Mouse (Mus musculus): Measurements from ENCODE around the gene Nsun3. TPM values are rescaled to one million over a fixed set of nuclear protein-coding genes. Genes with fewer than 3 reads are reported as not detected.

The Nsun3 gene
- 23.6 and 25.5 TPM in 2 replicates for total RNA-seq (2017)

DNA sequence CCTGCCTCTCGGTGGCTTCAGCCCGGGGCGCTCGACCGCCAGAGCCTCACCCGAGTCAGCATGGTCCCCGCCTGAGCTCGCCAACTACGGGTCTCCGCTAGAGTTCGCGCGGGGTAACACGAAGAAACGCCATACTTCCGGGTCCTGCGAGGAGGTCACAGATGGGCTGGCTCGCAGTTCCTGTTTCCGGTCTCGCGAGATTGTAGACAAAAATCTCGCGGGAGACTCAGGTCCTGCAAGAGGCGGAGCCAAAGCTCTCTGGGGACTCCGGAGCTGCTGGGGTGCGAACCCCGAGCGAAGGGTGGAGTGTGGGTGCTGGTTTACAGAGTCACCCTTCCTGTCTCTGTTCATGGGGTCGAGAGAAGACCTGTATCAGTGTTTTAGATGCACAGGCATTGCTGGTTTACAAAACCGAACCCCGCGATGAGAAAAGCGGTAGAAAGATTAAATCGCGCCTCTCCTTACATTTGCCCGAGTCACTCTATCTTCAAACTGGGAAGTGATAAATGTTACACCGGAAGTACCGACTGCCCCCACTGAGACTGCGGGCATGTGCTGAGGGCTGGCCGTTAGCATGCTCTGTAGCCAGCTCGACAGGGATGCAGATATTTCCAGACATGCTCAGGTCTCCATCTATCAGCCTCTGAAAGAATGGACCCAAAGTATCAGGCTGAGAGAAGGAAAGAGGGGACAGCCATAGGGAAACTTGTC lies at the start of gene Nsun3:
TSS of gene Nsun3 (minus strand) at position 198 of the 711 bp plus-strand sequence.
- peak; percentile 86 for ATAC-seq (replicated peaks; ENCODE audit: low read depth, poor library complexity, severe bottlenecking)

DNA sequence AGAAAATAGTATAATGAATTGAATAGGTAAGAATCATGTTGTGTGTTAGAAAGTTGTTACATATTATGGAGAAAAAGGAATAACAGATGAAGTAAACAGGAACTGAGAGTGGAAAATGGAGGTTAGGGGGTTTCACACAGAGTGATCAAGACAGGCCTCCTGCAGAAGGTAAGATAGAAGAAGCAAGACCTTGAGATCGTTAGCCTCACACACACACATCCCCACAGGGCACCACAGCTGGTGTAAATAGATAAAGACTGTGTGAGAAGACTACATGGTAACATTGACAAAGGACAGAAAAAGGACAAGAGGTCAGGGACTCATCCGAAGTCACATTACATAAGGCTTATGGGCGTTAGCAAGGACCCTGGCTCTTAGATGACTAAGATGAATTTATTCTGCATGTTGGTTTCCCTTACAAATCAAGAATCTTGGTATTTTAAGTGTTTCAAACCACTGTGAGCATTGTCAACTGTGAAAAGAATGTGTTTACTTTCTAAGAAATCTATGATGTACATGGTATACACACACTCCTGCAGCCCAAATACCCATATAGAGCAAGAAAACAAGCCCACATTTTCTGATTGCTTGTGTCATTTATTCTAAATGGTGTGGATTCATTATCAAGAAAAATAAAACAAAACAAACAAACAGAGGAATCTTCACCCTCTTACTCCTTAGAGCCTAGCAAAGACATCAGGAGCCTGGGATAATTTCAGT lies 47.6 kb upstream of the Nsun3 start:
- ATAC-seq (replicated peaks; ENCODE audit: low read depth, poor library complexity, severe bottlenecking) = peak; percentile 76

DNA sequence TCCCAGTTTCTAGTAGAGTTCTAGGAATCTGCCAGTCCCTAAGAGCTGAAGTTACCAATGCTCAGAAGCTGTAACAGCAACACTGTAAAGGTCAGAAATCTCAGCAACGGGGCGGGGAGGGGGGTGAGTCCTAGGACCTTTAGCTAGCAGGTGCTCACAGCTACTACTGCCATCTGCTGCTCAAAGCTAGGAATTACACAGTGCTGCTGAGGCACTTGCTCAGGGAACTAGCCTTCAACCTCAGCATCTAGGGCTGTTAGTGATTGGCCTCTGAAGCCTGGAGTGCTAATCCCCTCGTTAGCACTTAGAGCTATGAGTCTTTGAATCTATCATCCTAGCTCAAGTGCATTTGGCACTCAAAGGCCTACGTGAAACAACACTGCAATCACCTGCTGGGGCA lies 45.9 kb upstream of the Nsun3 start:
- peak; percentile 91 for ATAC-seq (replicated peaks; ENCODE audit: low read depth, poor library complexity, severe bottlenecking)

GRCm38 (mm10) chr16:62832027-62832426 lies 45.4 kb upstream of the Nsun3 start:
- ATAC-seq (replicated peaks; ENCODE audit: low read depth, poor library complexity, severe bottlenecking) = no peak

DNA sequence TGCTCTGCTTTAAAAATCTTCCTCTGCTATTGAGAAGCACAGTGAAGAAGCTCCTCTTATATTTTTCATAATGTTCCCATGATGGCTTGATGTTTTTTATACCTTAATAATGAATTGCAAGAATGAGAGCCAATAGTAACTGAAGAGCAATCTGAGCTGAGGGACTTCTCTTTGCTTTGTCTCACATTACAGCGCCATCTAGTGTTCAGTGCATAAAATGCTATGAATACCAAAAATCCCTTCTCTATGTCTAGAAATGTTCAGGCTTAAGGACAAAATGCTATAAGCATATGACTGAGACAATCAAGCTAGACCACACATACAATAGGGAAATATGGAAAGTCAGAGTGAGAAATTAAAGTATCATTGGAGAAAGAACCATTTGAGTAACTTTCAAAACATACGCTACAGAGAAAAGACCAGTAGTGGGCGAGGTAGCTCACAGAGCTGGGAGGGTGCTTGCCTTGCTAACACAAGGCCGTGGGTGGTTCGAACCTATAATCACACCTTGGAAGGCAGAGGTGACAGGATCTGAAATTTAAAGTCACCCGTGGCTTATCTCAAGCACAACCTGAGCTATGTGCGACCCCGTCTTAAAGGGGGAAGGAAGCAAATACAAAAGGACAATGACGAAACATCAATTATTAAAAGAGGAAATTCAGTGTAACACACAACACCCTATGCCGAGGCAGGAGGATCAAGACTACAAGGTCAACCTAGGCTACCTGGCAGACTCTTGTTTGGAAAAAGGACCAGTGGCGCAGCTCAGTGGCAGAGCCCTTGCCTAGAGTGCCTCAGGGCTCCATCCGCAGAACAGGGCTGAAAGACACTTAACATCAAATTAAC lies 39.8 kb upstream of the Nsun3 start:
- peak; percentile 95 for ATAC-seq (replicated peaks; ENCODE audit: low read depth, poor library complexity, severe bottlenecking)

- no peak for ATAC-seq (replicated peaks; ENCODE audit: low read depth, poor library complexity, severe bottlenecking)
Measured at GRCm38 (mm10) chr16:62822472-62822871, 35.9 kb upstream of the Nsun3 start.

GRCm38 (mm10) chr16:62814491-62814890 lies 27.9 kb upstream of the Nsun3 start, which contains the start of gene Stx19:
Gene Stx19 (plus strand): TSS chr16:62814676.
- ATAC-seq (replicated peaks; ENCODE audit: low read depth, poor library complexity, severe bottlenecking) = no peak

DNA sequence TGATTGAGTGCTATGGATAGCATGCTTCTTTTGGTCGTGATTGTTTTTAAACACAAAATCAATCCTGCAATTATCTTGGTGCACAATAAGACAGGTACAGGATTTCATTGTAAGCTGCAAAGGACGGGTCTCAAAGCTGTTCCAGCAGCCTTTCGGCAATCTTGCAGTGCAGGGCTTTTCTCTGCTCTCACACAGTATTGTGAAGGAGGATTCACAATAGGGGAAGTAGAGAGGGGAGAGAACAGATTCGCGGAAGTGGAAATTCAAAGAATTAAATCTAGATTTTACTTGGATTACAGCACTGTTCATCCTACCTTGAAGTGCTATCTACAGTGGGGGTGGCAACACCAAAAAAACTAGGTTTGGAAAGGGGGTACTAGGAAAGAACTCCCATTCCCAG lies 27.2 kb upstream of the Nsun3 start:
- ATAC-seq (replicated peaks; ENCODE audit: low read depth, poor library complexity, severe bottlenecking) = no peak

DNA sequence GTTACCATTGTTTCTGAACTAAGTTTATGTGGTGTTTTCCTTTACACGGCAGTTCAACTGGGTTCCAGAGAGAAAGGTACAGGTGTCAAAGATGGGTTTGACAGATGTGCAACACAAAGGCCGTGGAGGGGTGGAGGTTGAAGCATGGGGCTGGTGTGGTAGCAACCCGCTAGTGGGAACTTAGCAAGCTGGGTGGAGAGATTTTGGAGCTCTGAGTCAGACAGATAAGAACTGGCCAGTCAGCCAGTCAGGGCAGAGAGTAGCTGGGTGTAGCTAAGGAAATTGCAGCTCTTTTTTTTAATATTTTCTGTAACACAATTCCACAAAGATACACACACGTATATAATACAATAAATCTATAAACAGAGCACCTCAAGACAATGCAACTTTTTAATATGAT lies 24.2 kb upstream of the Nsun3 start:
- ATAC-seq (replicated peaks; ENCODE audit: low read depth, poor library complexity, severe bottlenecking) = no peak

GRCm38 (mm10) chr16:62807249-62807979 lies 20.8 kb upstream of the Nsun3 start:
- ATAC-seq (replicated peaks; ENCODE audit: low read depth, poor library complexity, severe bottlenecking) = 0 out of 2 replicates have a peak, but pooled peaks have one; percentile 18

DNA sequence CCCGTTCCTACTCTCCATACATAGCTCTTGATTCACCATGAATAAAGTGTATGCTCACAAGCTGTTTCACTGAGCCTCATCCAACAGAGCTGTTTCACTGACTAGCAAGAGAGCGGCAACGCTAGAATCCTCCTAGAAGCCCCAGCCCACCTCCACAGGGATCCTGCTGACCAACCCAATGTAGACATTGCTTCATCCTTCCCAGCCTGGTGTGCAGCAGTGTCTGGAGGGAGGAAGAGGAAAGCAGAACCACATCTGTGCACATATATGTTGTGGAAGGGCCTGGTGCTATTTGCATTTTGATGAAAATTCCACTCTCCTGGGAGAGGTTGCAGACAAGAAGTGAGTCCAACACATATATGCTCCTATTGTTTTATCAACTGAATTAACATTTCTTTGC lies 18.0 kb upstream of the Nsun3 start:
- ATAC-seq (replicated peaks; ENCODE audit: low read depth, poor library complexity, severe bottlenecking) = no peak

- ATAC-seq (replicated peaks; ENCODE audit: low read depth, poor library complexity, severe bottlenecking) = no peak
Measured at GRCm38 (mm10) chr16:62799839-62800238, 13.2 kb upstream of the Nsun3 start.

DNA sequence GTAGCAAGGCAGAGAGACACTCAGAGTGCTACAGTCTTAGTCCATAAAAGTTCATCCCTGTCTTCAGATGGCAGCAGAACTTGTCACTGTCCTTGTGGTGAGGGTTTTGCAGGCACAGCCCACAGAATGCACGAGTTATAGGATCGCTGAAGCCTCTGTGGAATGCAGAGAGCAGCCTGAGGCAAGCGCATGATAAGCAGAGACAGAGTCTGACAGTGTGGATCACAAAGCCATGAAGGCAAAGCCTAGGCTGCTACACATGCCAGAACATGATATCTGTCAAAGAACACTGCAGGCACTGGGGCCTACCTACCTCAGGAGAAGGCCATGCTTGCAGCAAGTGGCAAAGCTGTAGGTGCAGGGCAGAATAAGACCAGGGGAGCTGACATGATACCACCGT lies 12.8 kb upstream of the Nsun3 start:
- no peak for ATAC-seq (replicated peaks; ENCODE audit: low read depth, poor library complexity, severe bottlenecking)

- no peak for ATAC-seq (replicated peaks; ENCODE audit: low read depth, poor library complexity, severe bottlenecking)
Measured at GRCm38 (mm10) chr16:62798808-62799207, 12.2 kb upstream of the Nsun3 start.

DNA sequence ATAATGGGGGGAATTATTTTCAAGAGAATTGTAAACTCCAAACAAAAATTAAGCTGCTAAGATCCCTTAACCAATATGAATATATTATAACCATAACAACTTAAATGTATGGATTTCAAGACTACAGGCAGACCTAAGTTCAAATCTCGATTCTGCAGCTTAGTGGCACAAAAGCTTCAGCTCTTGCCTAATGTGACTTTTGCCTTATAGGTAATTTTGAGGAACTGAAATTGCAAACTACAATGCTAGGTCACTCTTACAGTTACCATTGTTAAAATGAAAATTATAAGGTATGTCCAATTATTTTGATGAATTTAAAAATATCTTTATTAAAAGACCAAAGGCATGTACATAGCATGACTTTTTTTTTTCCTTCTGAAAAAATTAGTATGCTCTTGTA lies 10.0 kb upstream of the Nsun3 start:
- ATAC-seq (replicated peaks; ENCODE audit: low read depth, poor library complexity, severe bottlenecking) = no peak

DNA sequence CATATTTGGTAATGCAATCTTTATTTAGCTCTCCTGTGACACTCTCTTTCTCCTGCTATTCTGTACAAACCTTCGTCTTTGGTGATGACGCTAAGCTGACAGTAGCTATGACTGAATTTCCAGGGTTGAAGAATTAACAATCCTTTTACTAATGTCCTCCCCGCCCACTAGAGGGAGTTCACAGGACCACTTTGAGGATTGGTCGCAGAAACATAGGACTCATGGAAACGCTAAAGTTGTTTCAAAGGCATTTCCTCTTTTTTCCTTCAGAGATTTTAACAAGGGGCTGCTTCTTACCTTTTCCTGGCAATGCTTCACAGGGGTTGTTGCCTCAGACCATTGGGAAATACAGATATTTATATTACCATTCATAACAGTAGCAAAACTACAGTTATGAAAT lies 4.4 kb downstream of the Nsun3 start:
- peak; percentile 31 for ATAC-seq (replicated peaks; ENCODE audit: low read depth, poor library complexity, severe bottlenecking)

DNA sequence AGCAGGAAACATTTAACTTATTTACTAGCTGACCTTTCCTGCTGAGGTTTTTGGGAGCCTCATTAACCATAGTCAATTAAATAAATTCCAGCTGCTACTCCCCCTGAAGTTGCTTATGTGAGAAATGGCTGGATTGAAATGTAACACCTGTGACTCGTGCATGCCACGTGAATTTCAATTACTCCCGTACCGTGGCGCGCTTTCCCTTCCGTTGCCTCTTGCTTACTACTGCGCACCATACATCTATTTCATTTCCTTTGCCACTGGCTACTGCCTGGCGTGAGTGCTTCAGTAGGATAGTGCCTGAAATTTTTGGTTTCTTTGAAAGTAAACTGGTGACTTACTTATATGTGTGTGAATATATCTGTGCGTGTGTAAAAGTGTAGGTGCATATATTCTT lies 8.3 kb downstream of the Nsun3 start:
- ATAC-seq (replicated peaks; ENCODE audit: low read depth, poor library complexity, severe bottlenecking) = no peak

DNA sequence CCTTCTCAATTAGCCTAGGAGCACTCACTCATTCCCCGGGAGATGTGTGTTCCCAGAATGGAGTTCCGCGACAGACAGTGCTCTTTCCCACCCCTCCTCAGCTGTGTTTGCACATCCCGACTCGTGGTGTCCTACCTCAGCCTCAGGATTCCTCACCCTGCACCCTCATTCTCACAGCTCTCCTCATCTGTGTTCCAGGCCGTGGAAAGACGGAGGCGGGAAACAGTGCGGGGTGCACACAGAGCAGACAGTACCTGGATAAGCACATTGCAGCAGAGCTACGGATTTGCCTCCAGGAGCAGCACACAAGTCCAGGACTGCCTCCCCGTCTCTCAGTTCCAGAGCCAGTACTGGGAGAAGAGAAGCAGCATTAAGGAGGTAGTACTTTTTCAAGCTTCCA lies 10.6 kb downstream of the Nsun3 start:
- ATAC-seq (replicated peaks; ENCODE audit: low read depth, poor library complexity, severe bottlenecking) = no peak

DNA sequence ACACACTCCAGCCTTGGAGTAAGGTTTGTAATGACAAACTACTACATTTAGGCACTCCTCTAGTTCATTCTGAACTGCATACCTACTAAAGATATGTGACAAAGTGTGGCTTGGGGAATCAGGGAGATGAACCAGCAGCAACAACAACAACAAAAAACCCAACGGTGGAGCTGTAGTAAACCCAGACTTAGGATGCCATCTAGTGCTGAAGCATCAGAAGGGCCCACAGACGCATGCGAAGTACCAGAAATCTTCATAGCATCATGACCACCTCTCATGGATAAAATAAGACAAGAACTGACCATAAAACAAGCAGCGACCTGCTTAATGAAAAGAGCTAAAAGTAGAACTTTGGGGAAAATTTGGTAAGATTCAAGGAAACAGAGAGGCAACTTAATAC lies 13.2 kb downstream of the Nsun3 start:
- no peak for ATAC-seq (replicated peaks; ENCODE audit: low read depth, poor library complexity, severe bottlenecking)

- ATAC-seq (replicated peaks; ENCODE audit: low read depth, poor library complexity, severe bottlenecking) = peak; percentile 100
Measured at GRCm38 (mm10) chr16:62758340-62758739, 28.3 kb downstream of the Nsun3 start.
